Mouse (Mus musculus): ENCODE data around the gene Cpn1. TPM values are rescaled to one million over a fixed set of nuclear protein-coding genes. Genes with fewer than 3 reads are reported as not detected.
"Not testable (repeated sequence)": the region's sequence is repeated elsewhere in the genome, so short reads cannot be mapped to it uniquely, and the experiment has no call there.

Gene Cpn1
- total RNA-seq, 2 experiments from 2014 or later, result not detected

- intact Hi-C loops (cut with DNase I), result no loop called here
- DNase-seq, result no peak
Measured at GRCm38 (mm10) chr19:43990362-43990761, 4.0 kb upstream of the Cpn1 start.

GRCm38 (mm10) chr19:43981992-43982391 is 4.4 kb downstream of the Cpn1 start:
- intact Hi-C loops (cut with DNase I), result no loop called here

GRCm38 (mm10) chr19:43980711-43981110 is 5.6 kb downstream of the Cpn1 start:
- DNase-seq, result no peak
- intact Hi-C loops (cut with DNase I), result no loop called here

More at GRCm38 (mm10) chr19:43981992-43982391, 4.4 kb downstream of the Cpn1 start:
- DNase-seq, result no peak

- DNase-seq, result no peak
- intact Hi-C loops (cut with DNase I), result no loop called here
Measured at GRCm38 (mm10) chr19:43977799-43978198, 8.6 kb downstream of the Cpn1 start.

GRCm38 (mm10) chr19:43976661-43977060 is 9.7 kb downstream of the Cpn1 start:
- DNase-seq, result peak; percentile 21 to 37
- intact Hi-C loops (cut with DNase I), result no loop called here

GRCm38 (mm10) chr19:43974221-43974620 is 12.1 kb downstream of the Cpn1 start:
- no peak for DNase-seq

GRCm38 (mm10) chr19:43973711-43974110 is 12.6 kb downstream of the Cpn1 start:
- intact Hi-C loops (cut with DNase I), result no loop called here
- DNase-seq, result no peak

More at GRCm38 (mm10) chr19:43974221-43974620, 12.1 kb downstream of the Cpn1 start:
- intact Hi-C loops (cut with DNase I), result no loop called here

- intact Hi-C loops (cut with DNase I), result no loop called here
Measured at GRCm38 (mm10) chr19:43972129-43972528, 14.2 kb downstream of the Cpn1 start.

GRCm38 (mm10) chr19:43968436-43969026 is 17.8 kb downstream of the Cpn1 start:
- DNase-seq, result no peak
- intact Hi-C loops (cut with DNase I), result no loop called here

More at GRCm38 (mm10) chr19:43972129-43972528, 14.2 kb downstream of the Cpn1 start:
- no peak for DNase-seq

GRCm38 (mm10) chr19:43966481-43966880 is 19.9 kb downstream of the Cpn1 start:
- intact Hi-C loops (cut with DNase I), result no loop called here
- DNase-seq, result no peak

GRCm38 (mm10) chr19:43965496-43966085 is 20.8 kb downstream of the Cpn1 start:
- peak; percentile 11 to 20 for DNase-seq
- intact Hi-C loops (cut with DNase I), result no loop called here

GRCm38 (mm10) chr19:43962795-43963194 is 23.6 kb downstream of the Cpn1 start:
- DNase-seq, result no peak
- intact Hi-C loops (cut with DNase I), result no loop called here

GRCm38 (mm10) chr19:43961185-43961584 is 25.2 kb downstream of the Cpn1 start:
- DNase-seq, result no peak

GRCm38 (mm10) chr19:43960014-43960413 is 26.3 kb downstream of the Cpn1 start:
- DNase-seq, result no peak
- intact Hi-C loops (cut with DNase I), result no loop called here

More at GRCm38 (mm10) chr19:43961185-43961584, 25.2 kb downstream of the Cpn1 start:
- intact Hi-C loops (cut with DNase I), result no loop called here

GRCm38 (mm10) chr19:43959162-43959561 is 27.2 kb downstream of the Cpn1 start:
- DNase-seq, result peak; percentile 64 to 80
- intact Hi-C loops (cut with DNase I), result loop anchor here (2.0 to 5.0 kb wide), 3 partner anchors 52 to 126 kb away; no protein-coding TSS in a partner anchor

GRCm38 (mm10) chr19:43957881-43958280 is 28.5 kb downstream of the Cpn1 start:
- intact Hi-C loops (cut with DNase I), result loop anchor here (2.0 to 5.0 kb wide), 3 partner anchors 51 to 125 kb away; no protein-coding TSS in a partner anchor
- no peak for DNase-seq

- intact Hi-C loops (cut with DNase I), result loop anchor here (5.0 kb wide), 2 partner anchors 50 to 105 kb away; no protein-coding TSS in a partner anchor
- DNase-seq, result peak; percentile 31 to 34
Measured at GRCm38 (mm10) chr19:43957402-43957801, 29.0 kb downstream of the Cpn1 start.

- DNase-seq, result no peak
- intact Hi-C loops (cut with DNase I), result loop anchor here (5.0 kb wide), 2 partner anchors 48 to 103 kb away; no protein-coding TSS in a partner anchor
Measured at GRCm38 (mm10) chr19:43955266-43955665, 31.1 kb downstream of the Cpn1 start.

- no peak for DNase-seq
- intact Hi-C loops (cut with DNase I), result loop anchor here (5.0 kb wide), 2 partner anchors 48 to 103 kb away; no protein-coding TSS in a partner anchor
Measured at GRCm38 (mm10) chr19:43954864-43955263, 31.5 kb downstream of the Cpn1 start.

- intact Hi-C loops (cut with DNase I); DNase-seq: not testable (repeated sequence)
Measured at GRCm38 (mm10) chr19:43952936-43953335, 33.4 kb downstream of the Cpn1 start.

- no peak for DNase-seq
- intact Hi-C loops (cut with DNase I), result no loop called here
Measured at GRCm38 (mm10) chr19:43949111-43949810, 37.1 kb downstream of the Cpn1 start.
